Mouse (Mus musculus) thymus, postnatal 25 days (tissue): ENCODE data around the gene Olfr312.
"Not testable (repeated sequence)": the region's sequence is repeated elsewhere in the genome, so short reads cannot be mapped to it uniquely, and the experiment has no call there.

ENCODE experiments used
- DNase-seq: peaks from one replicate; pipeline ENCODE4 v3.0.0; 2022

Gene Olfr312

DNA sequence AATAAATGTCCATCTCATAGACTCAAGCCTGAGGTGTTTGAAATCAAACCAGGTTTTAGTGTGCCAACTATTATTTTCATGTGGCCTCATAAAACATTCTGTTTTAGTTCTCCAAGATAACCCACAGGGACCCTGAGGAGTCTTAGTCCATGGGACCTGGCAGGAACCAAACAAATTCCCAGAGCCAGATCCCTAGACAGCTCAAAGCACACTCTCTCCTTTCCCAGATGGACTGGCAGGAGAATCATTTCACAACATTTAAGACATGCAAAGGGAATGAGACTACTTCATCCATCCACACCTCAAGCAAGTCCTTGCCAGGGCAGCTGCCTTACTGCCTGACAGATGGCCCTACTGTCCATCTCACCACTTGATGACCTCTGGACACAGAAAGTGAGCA is at the start of gene Olfr312:
Gene Olfr312, plus strand, starts transcription at position 301 of the 400 bp plus-strand sequence.
- DNase-seq, result not testable (repeated sequence)

DNA sequence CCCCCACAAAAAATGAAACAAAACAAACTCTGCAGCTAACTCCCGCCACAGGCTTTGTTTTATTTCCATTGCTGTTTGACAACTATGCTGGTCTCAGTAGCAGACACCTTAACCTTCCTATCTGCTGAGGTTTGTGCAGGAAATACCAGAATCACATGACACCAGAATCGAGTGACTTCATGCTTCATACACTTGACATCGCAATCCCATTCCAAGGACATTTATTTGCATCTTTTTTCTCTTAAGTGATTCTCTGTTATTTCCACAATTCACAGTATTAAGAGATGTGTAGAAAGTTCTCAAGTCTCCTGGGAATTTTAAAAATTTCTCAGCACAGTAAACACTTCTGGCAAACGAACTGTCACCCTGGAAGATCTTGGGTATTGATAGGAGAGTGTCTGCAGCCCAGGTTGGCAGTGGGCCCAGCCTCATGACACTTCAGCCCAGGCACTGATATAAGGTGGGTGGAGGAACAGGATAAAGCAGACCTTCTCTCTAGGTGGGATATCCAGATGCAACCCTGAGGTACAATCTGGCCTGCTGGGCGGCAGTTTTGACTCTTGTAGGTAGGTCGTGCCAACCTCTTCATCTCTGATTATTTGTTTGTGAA is 46.5 kb upstream of the Olfr312 start, which contains the start of gene Olfr314:
Gene Olfr314, plus strand, starts transcription at position 473 of the 610 bp plus-strand sequence.
- no peak for DNase-seq

GRCm38 (mm10) chr11:58784182-58784581 is 44.9 kb upstream of the Olfr312 start:
- DNase-seq, result no peak

- peak; percentile 64 for DNase-seq
These were observed 41.4 kb upstream of the Olfr312 start for GRCm38 (mm10) chr11:58787651-58788050.

GRCm38 (mm10) chr11:58788346-58788745 is 40.7 kb upstream of the Olfr312 start:
- DNase-seq, result peak; percentile 50

GRCm38 (mm10) chr11:58789532-58789931 is 39.5 kb upstream of the Olfr312 start:
- no peak for DNase-seq

- no peak for DNase-seq
These were observed 39.0 kb upstream of the Olfr312 start for GRCm38 (mm10) chr11:58790053-58790452.

- DNase-seq, result no peak
These were observed 38.4 kb upstream of the Olfr312 start for GRCm38 (mm10) chr11:58790646-58791045.

- peak; percentile 42 for DNase-seq
These were observed 33.2 kb upstream of the Olfr312 start for GRCm38 (mm10) chr11:58795856-58796255.

GRCm38 (mm10) chr11:58796850-58797249 is 32.2 kb upstream of the Olfr312 start:
- no peak for DNase-seq

DNA sequence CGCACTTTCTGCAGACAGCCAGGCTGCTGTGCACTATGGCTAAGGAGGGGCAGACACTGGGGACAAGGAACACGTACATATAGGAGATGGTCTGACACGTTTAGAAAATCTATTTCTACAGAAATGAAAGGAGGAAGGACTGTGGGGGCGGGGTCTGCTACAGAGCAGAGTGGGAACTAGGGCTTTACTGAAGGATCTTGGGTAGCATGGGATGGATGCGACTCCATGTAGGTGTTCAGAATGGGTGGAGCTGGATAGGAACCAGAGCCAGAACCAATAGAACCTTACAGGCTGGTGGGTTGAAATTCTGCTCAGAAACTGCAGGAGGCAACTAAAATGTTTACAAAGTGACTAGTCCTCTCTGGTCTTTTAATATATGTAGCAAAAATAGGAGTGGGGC is 29.3 kb upstream of the Olfr312 start:
- no peak for DNase-seq

DNA sequence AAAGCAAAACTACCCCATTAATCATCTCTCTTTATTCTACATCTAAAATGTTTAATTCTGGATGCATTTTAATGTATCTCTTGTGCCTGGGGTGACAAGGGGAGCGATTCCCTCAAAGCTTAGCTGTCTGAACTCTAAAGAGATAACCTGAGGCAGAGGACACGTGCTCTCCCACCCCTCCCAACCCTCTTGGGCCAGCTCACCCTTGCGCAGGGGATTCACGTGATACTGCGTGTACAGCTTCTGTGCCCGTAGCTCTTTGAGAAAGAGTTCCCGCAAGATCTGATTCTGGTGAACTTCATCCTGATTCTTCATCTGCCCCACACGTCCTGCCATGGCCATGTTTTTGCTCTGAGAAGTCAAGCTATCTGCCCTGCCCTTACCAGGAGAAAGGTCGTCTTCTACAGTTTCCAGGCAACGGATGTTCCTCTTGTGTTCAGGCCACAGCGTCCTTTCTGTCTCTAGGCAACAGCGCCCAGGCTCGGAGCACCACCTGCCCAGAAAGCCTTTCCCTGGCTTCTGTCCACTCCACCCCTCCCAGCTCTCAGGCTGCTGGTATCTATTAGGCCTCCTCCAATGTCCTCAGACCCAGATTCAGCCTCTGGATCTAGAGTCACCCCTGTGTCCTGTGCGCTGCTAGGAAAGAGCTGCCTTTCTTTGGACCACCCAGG is 27.3 kb upstream of the Olfr312 start, which contains the start of gene Fam183b:
Gene Fam183b, minus strand, starts transcription at position 403 of the 671 bp plus-strand sequence.
- DNase-seq, result no peak

GRCm38 (mm10) chr11:58803871-58804270 is 25.2 kb upstream of the Olfr312 start:
- no peak for DNase-seq

GRCm38 (mm10) chr11:58804393-58804792 is 24.6 kb upstream of the Olfr312 start:
- DNase-seq, result no peak

GRCm38 (mm10) chr11:58812001-58812400 is 17.0 kb upstream of the Olfr312 start:
- DNase-seq, result no peak

- not testable (repeated sequence) for DNase-seq
These were observed 14.3 kb upstream of the Olfr312 start, which contains the start of gene Olfr313 for GRCm38 (mm10) chr11:58814700-58815099. Gene Olfr313, plus strand, starts transcription at chr11:58815000.

DNA sequence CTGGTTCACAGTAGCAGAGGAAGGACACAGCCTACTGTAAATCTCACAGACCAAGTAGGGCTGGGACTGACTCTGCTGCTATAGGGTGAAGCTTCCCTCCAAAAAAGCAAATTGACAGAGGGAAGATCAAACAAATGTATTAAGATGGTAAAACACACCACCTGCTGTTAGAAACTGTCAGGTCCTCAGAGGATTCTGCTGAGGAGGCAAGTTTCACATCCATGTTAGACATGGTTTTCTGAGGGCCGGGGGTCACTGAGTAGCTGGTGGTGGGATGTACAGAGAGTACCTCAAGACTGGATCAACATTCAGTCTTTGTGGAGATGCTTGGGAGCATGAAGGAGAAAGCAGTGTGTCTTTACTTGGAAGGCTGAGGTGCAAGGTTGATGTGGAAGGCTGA is 13.4 kb upstream of the Olfr312 start:
- no peak for DNase-seq

DNA sequence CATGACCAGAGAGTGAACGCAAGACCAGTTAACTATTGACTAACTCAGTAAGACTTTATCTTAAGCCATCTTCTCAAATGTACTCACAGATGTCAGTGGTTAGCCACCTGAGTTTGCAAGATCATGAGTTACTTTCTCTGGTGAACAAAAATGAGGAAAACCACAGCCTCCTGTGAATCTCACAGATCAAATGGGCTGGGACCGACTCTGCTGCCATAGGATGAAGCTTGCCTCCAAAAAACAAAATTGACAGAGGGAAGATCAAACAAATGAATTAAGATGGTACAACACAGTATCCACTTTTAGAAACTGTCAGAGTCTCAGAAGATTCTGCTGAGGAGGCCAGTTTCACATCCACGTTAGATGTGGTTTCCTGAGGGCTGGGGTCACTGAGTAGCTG is 727 bp downstream of the Olfr312 start:
- peak; percentile 55 for DNase-seq

DNA sequence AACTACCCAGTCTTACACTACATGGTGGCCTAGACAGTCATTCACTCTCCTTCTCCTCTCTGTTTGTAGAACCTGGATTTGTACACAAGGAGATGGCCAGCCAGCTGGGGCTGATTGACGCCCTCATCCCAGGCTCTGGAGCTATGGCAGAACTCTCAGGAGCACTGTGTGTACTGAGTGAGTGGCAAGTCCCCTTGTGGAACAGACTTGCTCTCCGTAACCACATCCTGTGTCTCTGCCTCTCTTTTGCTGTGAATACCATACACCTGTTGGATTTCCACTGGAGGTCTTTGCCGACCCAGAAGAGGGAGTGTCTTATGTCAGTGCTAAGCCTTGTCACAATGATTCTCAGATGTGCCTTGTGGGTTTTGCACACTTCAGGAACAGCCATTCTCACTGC is 3.5 kb downstream of the Olfr312 start:
- DNase-seq, result peak; percentile 72

- DNase-seq, result not testable (repeated sequence)
These were observed 9.9 kb downstream of the Olfr312 start, which contains the start of gene Olfr311 for GRCm38 (mm10) chr11:58838951-58839350. Gene Olfr311, plus strand, starts transcription at chr11:58839251.

DNA sequence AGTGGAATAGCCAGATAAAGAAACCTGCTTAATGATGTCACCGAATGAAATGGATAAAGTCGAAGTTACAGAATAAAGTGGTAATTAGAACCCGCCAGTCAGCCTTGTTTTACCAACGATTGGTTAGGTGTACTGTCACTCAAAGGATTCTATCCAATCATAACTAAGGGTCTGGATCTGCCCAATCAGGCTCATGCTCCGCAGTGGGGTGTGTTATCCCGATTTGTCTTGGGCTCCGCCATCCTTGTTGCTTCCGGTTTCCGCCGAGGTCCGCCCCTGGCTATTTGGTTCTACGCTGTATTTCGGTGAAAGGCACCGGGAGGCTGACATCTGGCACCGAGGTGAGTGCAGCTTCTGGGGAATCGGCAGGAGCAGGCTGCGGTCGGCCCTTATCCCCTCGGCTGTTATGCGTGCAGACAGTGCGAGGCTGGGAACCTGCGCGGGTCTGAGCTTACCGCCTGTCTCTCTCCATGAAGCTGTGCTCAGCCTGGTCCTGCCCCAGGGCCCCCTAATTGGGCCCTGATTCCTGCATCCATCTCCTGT is 18.0 kb downstream of the Olfr312 start, which contains the start of gene Gm12258:
Gene Gm12258, plus strand, starts transcription at position 240 of the 543 bp plus-strand sequence.
- DNase-seq, result peak; percentile 84

DNA sequence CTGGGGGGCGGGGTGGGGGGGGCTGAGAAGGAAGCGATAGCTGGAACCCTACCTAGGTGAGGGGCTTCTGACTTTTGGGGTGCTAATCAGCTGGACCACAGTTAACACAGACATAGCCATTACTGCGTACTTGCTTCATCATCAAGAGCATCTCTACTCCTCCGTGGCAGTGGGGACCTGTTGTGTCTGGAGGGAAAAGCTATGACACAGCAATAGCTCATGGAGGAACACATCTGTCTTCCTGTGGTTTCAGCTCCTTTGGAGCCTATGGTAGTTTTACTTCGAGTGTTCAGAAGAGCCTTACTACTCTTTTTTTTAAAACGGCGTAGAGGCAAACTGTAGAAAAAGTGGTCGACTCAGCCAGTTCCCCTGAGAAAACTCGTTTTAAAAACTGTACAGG is 18.6 kb downstream of the Olfr312 start:
- no peak for DNase-seq

DNA sequence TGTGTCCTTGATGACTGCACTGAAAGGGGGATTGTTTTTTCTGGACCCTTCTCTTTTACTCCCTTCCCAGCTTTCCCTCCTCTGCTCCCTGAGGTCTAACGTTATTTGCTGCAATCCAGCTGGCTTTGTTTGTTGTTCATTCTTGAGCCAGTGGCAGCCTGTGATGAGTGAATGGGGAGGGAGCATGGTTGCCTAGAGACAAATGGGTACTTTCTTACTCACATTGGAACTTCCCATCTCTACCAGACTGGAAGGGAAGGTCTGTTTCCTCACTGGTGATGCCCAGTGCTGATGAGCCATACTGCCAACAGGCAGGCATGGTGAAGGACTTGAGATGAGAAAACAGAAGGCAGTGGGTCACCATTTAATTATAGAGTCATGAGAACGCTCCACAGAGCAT is 20.7 kb downstream of the Olfr312 start:
- no peak for DNase-seq

- no peak for DNase-seq
These were observed 31.7 kb downstream of the Olfr312 start for GRCm38 (mm10) chr11:58860744-58861143.
